Mouse (Mus musculus) adrenal gland (tissue): ENCODE data around the gene Vmn2r28.
"Not testable (repeated sequence)": the region's sequence is repeated elsewhere in the genome, so short reads cannot be mapped to it uniquely, and the experiment has no call there.

Experiments used
- intact Hi-C: fragments of 180-260 bp; cut with DNase I; formaldehyde crosslinking; loops from one replicate; pipeline ENCODE4 v1.15.1; 2025
- long read RNA-seq, 2 experiments: library from polyadenylated mRNA; unstranded; transcript quantifications; one replicate each; pipeline ENCODE4 v2.0.0; 2020; ENCODE audit warnings: borderline replicate concordance in 1 of 2; ENCODE audit not compliant: insufficient replicate concordance in 1 of 2

Vmn2r28 gene
- long read RNA-seq, experiment 1, result 0 reads
- long read RNA-seq, experiment 2, result 0 reads

- intact Hi-C loops, result not testable (repeated sequence)
Observed at GRCm38 (mm10) chr7:5493856-5494255, at the start of gene Vmn2r28. TSS of gene Vmn2r28 (minus strand) at chr7:5493956.

- intact Hi-C loops, result not testable (repeated sequence)
Observed at GRCm38 (mm10) chr7:5540770-5541436, 47.1 kb upstream of the Vmn2r28 start.

GRCm38 (mm10) chr7:5456674-5457073, 37.1 kb downstream of the Vmn2r28 start, which contains the start of gene Vmn1r59:
TSS of gene Vmn1r59 (minus strand) at chr7:5456774.
- intact Hi-C loops, result no loop called here

GRCm38 (mm10) chr7:5454011-5454410, 39.7 kb downstream of the Vmn2r28 start:
- intact Hi-C loops, result not testable (repeated sequence)

GRCm38 (mm10) chr7:5448627-5449026, 45.1 kb downstream of the Vmn2r28 start:
- intact Hi-C loops, result no loop called here
